Mouse (Mus musculus) lung, adult 2 months (tissue): Measurements from ENCODE around the gene Tgfbr2.

Source experiments
- CTCF ChIP-seq: fragments of 200-500 bp; IDR thresholded peaks from 2 replicates; pipeline ENCODE4 v1.5.1; 2011; ENCODE audit warnings: mild to moderate bottlenecking, low read length, control low read depth; ENCODE audit not compliant: insufficient read depth
- POLR2A ChIP-seq: fragments of 200-500 bp; IDR thresholded peaks from 2 replicates; pipeline ENCODE4 v1.6.1; 2011; ENCODE audit warnings: low read depth, mild to moderate bottlenecking, control low read depth, low read length, borderline replicate concordance; ENCODE audit errors: extremely low read depth

DNA sequence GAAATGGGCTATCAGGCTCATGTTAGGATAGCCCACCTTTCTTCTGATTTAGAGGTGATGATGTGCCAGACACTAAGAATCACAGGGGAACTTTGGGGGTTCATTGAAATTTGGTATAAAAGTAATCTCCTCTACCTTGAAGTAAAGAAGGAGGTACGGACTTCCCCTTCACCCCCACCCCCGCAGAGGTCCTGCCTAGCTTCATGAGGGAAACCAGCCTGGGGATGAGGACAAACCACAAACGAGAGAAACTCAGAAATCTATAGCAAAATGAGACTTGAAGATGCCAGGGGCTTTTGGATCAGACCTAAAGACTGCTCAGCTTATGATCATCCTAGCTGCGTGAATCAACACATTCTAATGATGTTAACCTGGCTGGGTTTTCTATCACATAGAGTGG lies 14.7 kb upstream of the Tgfbr2 start:
- no peak for TF ChIP-seq CTCF
- TF ChIP-seq POLR2A, result no peak
